Mouse (Mus musculus) MEL (cell line): Measurements from ENCODE around the gene Fosb. TPM values are rescaled to one million over a fixed set of nuclear protein-coding genes. Genes with fewer than 3 reads are reported as not detected.

Experiments
- DNase-seq: peaks from one replicate; pipeline ENCODE4 v3.0.0; 2011; ENCODE audit warnings: low read depth, low spot score
- H3K27ac ChIP-seq: 2 replicates; pipeline ENCODE4 v1.5.1; 2012; ENCODE audit warnings: low read depth, mild to moderate bottlenecking, control low read depth, low read length, moderate library complexity; ENCODE audit not compliant: control insufficient read depth
- H3K27me3 ChIP-seq, 2 experiments: fragments of 150-350 bp in 1 of 2; sonication (generic) in 1 of 2; 2 replicates each; pipeline ENCODE4 v1.6.1; 2012; ENCODE audit warnings: low read length in 2 of 2, mild to moderate bottlenecking in 2 of 2, improper control_type of control experiment in 1 of 2, moderate library complexity in 1 of 2; ENCODE audit not compliant: insufficient read depth in 2 of 2, control insufficient read depth in 1 of 2
- H3K36me3 ChIP-seq, 2 experiments: 2 replicates each; pipeline ENCODE4 v1.6.1; 2012 to 2014; ENCODE audit warnings: low read length in 2 of 2, improper control_type of control experiment in 1 of 2, inconsistent platforms in 1 of 2, mild to moderate bottlenecking in 1 of 2; ENCODE audit not compliant: insufficient read depth in 2 of 2, control insufficient read depth in 1 of 2
- H3K4me1 ChIP-seq, 2 experiments: fragments of 150-350 bp in 1 of 2; sonication (generic) in 1 of 2; 2 replicates each; pipeline ENCODE4 v1.6.1; 2012; ENCODE audit warnings: low read length in 2 of 2, improper control_type of control experiment in 1 of 2, mild to moderate bottlenecking in 1 of 2; ENCODE audit not compliant: insufficient read depth in 2 of 2, control insufficient read depth in 1 of 2
- H3K4me3 ChIP-seq, 2 experiments: fragments of 150-350 bp in 1 of 2; sonication (generic) in 1 of 2; 2 replicates each; pipeline ENCODE4 v1.5.1; 2012; ENCODE audit warnings: low read depth in 2 of 2, low read length in 2 of 2, mild to moderate bottlenecking in 2 of 2, moderate library complexity in 2 of 2, control low read depth in 1 of 2, improper control_type of control experiment in 1 of 2; ENCODE audit not compliant: control insufficient read depth in 1 of 2, insufficient read depth in 1 of 2
- H3K79me2 ChIP-seq: 2 replicates; pipeline ENCODE4 v1.6.1; 2012; ENCODE audit warnings: mild to moderate bottlenecking, low read length, moderate library complexity; ENCODE audit not compliant: control insufficient read depth, poor library complexity, insufficient read depth
- H3K9ac ChIP-seq: 2 replicates; pipeline ENCODE4 v1.6.1; 2012; ENCODE audit warnings: low read depth, mild to moderate bottlenecking, control low read depth, low read length, moderate library complexity; ENCODE audit not compliant: control insufficient read depth, poor library complexity, severe bottlenecking
- H3K9me3 ChIP-seq: fragments of 150-350 bp; sonication (generic); replicated peaks from 2 replicates; pipeline ENCODE4 v1.6.1; 2012; ENCODE audit warnings: mild to moderate bottlenecking, low read length, improper control_type of control experiment, moderate library complexity; ENCODE audit not compliant: insufficient read depth
- BHLHE40 ChIP-seq: IDR thresholded peaks from 2 replicates; pipeline ENCODE4 v1.6.1; 2012; ENCODE audit warnings: low read depth, mild to moderate bottlenecking, inconsistent platforms, low read length, improper control_type of control experiment, borderline replicate concordance
- CHD1 ChIP-seq: IDR thresholded peaks from 2 replicates; pipeline ENCODE4 v1.6.1; 2012; ENCODE audit warnings: low read depth, mild to moderate bottlenecking, inconsistent platforms, low read length, improper control_type of control experiment
- CHD2 ChIP-seq: IDR thresholded peaks from 2 replicates; pipeline ENCODE4 v1.6.1; 2011; ENCODE audit warnings: low read length, improper control_type of control experiment
- ELF1 ChIP-seq: IDR thresholded peaks from 2 replicates; pipeline ENCODE4 v1.6.1; 2014; ENCODE audit warnings: low read depth, mild to moderate bottlenecking, inconsistent platforms, low read length, improper control_type of control experiment, moderate library complexity
- GATA1 ChIP-seq: IDR thresholded peaks from 2 replicates; pipeline ENCODE4 v1.6.1; 2011; ENCODE audit warnings: low read depth, low read length, improper control_type of control experiment
- HCFC1 ChIP-seq: IDR thresholded peaks from 2 replicates; pipeline ENCODE4 v1.6.1; 2012; ENCODE audit warnings: low read depth, mild to moderate bottlenecking, inconsistent platforms, low read length, improper control_type of control experiment, moderate library complexity
- KAT2A ChIP-seq: conservative IDR thresholded peaks from 2 replicates; pipeline ENCODE4 v1.6.1; 2012; ENCODE audit warnings: low read depth, low read length, improper control_type of control experiment, inconsistent platforms
- MAFK ChIP-seq: IDR thresholded peaks from 2 replicates; pipeline ENCODE4 v1.6.1; 2011; ENCODE audit warnings: low read depth, mild to moderate bottlenecking, low read length, improper control_type of control experiment, borderline replicate concordance
- MAX ChIP-seq: IDR thresholded peaks from 2 replicates; pipeline ENCODE4 v1.6.1; 2011; ENCODE audit warnings: low read length, improper control_type of control experiment
- MAZ ChIP-seq: IDR thresholded peaks from 2 replicates; pipeline ENCODE4 v1.6.1; 2012; ENCODE audit warnings: low read depth, mild to moderate bottlenecking, inconsistent platforms, low read length, improper control_type of control experiment
- MEF2A ChIP-seq: IDR thresholded peaks from 2 replicates; pipeline ENCODE4 v1.6.1; 2014; ENCODE audit warnings: low read depth, mild to moderate bottlenecking, inconsistent platforms, low read length, improper control_type of control experiment; ENCODE audit not compliant: poor library complexity, insufficient replicate concordance, severe bottlenecking; ENCODE audit errors: extremely low read depth
- MXI1 ChIP-seq: IDR thresholded peaks from 2 replicates; pipeline ENCODE4 v1.6.1; 2011; ENCODE audit warnings: mild to moderate bottlenecking, low read depth, low read length, improper control_type of control experiment
- MYB ChIP-seq: IDR thresholded peaks from 2 replicates; pipeline ENCODE4 v1.6.1; 2011; ENCODE audit warnings: mild to moderate bottlenecking, low read depth, low read length, improper control_type of control experiment
- NELFE ChIP-seq: IDR thresholded peaks from 2 replicates; pipeline ENCODE4 v1.6.1; 2011; ENCODE audit warnings: low read depth, low read length, improper control_type of control experiment
- NRF1 ChIP-seq: IDR thresholded peaks from 2 replicates; pipeline ENCODE4 v1.6.1; 2014; ENCODE audit warnings: low read depth, mild to moderate bottlenecking, inconsistent platforms, low read length, improper control_type of control experiment, moderate library complexity; ENCODE audit not compliant: poor library complexity, insufficient read depth, severe bottlenecking
- POLR2AphosphoS2 ChIP-seq: IDR thresholded peaks from 2 replicates; pipeline ENCODE4 v1.6.1; 2011; ENCODE audit warnings: low read length, improper control_type of control experiment
- RAD21 ChIP-seq: IDR thresholded peaks from 2 replicates; pipeline ENCODE4 v1.6.1; 2011; ENCODE audit warnings: mild to moderate bottlenecking, low read depth, low read length, improper control_type of control experiment
- RCOR1 ChIP-seq: IDR thresholded peaks from 2 replicates; pipeline ENCODE4 v1.6.1; 2012; ENCODE audit warnings: low read depth, mild to moderate bottlenecking, inconsistent platforms, low read length, improper control_type of control experiment
- SMC3 ChIP-seq: IDR thresholded peaks from 2 replicates; pipeline ENCODE4 v1.6.1; 2011; ENCODE audit warnings: low read depth, low read length, improper control_type of control experiment
- TCF12 ChIP-seq: IDR thresholded peaks from 2 replicates; pipeline ENCODE4 v1.6.1; 2014; ENCODE audit warnings: low read depth, mild to moderate bottlenecking, inconsistent platforms, low read length, improper control_type of control experiment, moderate library complexity
- UBTF ChIP-seq: IDR thresholded peaks from 2 replicates; pipeline ENCODE4 v1.6.1; 2012; ENCODE audit warnings: low read depth, mild to moderate bottlenecking, inconsistent platforms, low read length, improper control_type of control experiment, moderate library complexity, borderline replicate concordance; ENCODE audit not compliant: insufficient read depth
- ZKSCAN1 ChIP-seq: IDR thresholded peaks from 2 replicates; pipeline ENCODE4 v1.6.1; 2012; ENCODE audit warnings: low read depth, mild to moderate bottlenecking, inconsistent platforms, low read length, improper control_type of control experiment, moderate library complexity
- ZNF384 ChIP-seq: IDR thresholded peaks from 2 replicates; pipeline ENCODE4 v1.6.1; 2012; ENCODE audit warnings: low read depth, mild to moderate bottlenecking, inconsistent platforms, low read length, improper control_type of control experiment
- polyA plus RNA-seq, 2 experiments: library from polyadenylated mRNA; stranded (reverse) in 1 of 2; unstranded in 1 of 2; fragments of >175 nt in 1 of 2; fragments of >200 nt in 1 of 2; gene quantifications; 2 replicates each; pipeline versions ENCODE4 v1.2.1 to v1.2.4; 2012; ENCODE audit warnings: low replicate concordance in 2 of 2, low read depth in 1 of 2; ENCODE audit not compliant: insufficient read length in 2 of 2, insufficient read depth in 1 of 2, missing spikeins in 1 of 2
- total RNA-seq: library from RNA; depleted of rRNA; stranded (reverse); fragments of 300-350 nt; gene quantifications from 2 replicates; pipeline ENCODE4 v1.2.3, GENCODE M21; 2012; rRNA removed

Fosb gene
- total and polyA plus RNA-seq, 3 experiments, result 0.04 to 0.49 TPM; not detected in 1

DNA sequence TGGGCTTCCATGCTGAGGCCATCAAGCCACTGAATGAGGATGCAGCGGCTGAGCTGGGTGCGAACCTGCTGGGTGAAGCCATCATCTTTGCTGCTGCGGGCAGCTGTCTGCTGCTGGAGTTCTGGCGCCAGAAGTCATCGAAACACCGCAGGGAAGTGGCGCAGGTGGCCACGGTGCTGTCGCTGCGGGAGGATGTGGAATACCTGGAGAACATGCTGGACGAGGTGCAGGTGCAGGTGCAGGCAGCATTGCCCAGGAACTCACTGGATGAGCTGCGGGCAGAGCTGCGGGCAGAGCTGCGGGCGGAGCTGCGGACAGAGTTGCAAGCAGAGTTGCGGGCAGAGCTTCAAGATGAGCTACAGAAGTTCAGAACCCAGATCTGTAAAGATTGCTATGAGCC lies 54.5 kb downstream of the Fosb start:
- Histone ChIP-seq H3K9ac (no peak overlapping the region), H3K4me1 (no peaks in the 10 kb centered on the region), H3K36me3 (peaks cover 2 to 3% of the 10 kb centered on the region in 2 experiments; a peak in 3 of 4 replicates), H3K79me2 (no peaks in the 10 kb centered on the region), H3K9me3 (no peaks in the 10 kb centered on the region), H3K27ac (no peak overlapping the region), H3K27me3 (no peaks in the 10 kb centered on the region), H3K4me3 (no peak overlapping the region)
- TF ChIP-seq ZKSCAN1 (no peak), ZNF384 (no peak), POLR2AphosphoS2 (no peak), MYB (no peak), CHD2 (no peak), NELFE (no peak), KAT2A (no peak), BHLHE40 (no peak), NRF1 (no peak), SMC3 (no peak), MAFK (no peak)
- DNase-seq, result no peak

DNA sequence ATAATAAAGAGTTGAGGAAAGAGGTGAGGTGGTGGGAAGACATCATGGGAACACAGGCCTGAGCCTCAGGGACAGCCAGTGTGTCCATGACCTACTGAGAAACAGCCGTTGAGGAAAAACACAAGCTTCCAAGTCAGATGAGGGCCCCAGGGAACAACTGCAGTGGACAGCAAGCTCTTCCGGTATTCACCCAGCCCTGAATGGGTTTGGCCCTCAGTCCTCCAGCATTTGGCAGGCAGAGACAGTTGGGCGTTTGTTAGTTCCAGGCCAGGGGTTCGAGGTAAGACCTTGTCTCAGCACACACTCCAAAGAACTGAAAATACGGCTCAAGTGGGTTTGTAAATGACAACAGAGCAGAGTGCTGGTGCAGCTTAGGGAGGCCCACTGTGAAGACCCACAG lies 56.4 kb downstream of the Fosb start:
- TF ChIP-seq GATA1, result no peak
- no peak for TF ChIP-seq MXI1
- TF ChIP-seq ELF1, result no peak
- no peak for TF ChIP-seq TCF12
- TF ChIP-seq CHD1, result no peak
- no peak for TF ChIP-seq BHLHE40
- TF ChIP-seq RCOR1, result no peak
- no peak for TF ChIP-seq MAX
- no peak for TF ChIP-seq NRF1
- TF ChIP-seq HCFC1, result no peak
- no peak for TF ChIP-seq RAD21
- TF ChIP-seq UBTF, result no peak
- TF ChIP-seq KAT2A, result no peak
- no peak for TF ChIP-seq MEF2A
- TF ChIP-seq NELFE, result no peak
- TF ChIP-seq MAZ, result no peak
- TF ChIP-seq, all 39 proteins: peak for 0
- Histone ChIP-seq H3K9me3 (no peaks in the 10 kb centered on the region), H3K4me3 (no peak overlapping the region), H3K4me1 (no peaks in the 10 kb centered on the region), H3K27ac (no peak overlapping the region), H3K36me3 (peaks cover 0 to 3% of the 10 kb centered on the region in 2 experiments; a peak in 2 of 4 replicates), H3K27me3 (no peaks in the 10 kb centered on the region), H3K79me2 (no peaks in the 10 kb centered on the region), H3K9ac (no peak overlapping the region)
- DNase-seq, result no peak

Other genes with a start within 250 kb of the Fosb start
- gene Dmwd, start 233.8 kb downstream of the Fosb start, total RNA-seq, result 18.3 and 19.4 TPM in 2 replicates
- gene Dmwd, start 233.8 kb downstream of the Fosb start, polyA plus RNA-seq, result 10 to 100 TPM; 51.5 to 70.3 TPM
- 4.1 and 5.4 TPM in 2 replicates for gene Dmpk, start 226.2 kb downstream of the Fosb start, total RNA-seq
- gene Dmpk, start 226.2 kb downstream of the Fosb start, polyA plus RNA-seq, result 10 to 100 TPM in 1 of 2 experiments, not detected in 1; 29.3 TPM
- gene Six5, start 215.5 kb downstream of the Fosb start, total RNA-seq, result 2.7 and 3.0 TPM in 2 replicates
- 1 to 10 TPM in 1 of 2 experiments, not detected in 1; 7.7 TPM for gene Six5, start 215.5 kb downstream of the Fosb start, polyA plus RNA-seq
- not detected in 2 replicates for gene Gm4969, start 191.7 kb downstream of the Fosb start, total RNA-seq
- not detected for gene Gm4969, start 191.7 kb downstream of the Fosb start, polyA plus RNA-seq
- gene Fbxo46, start 190.2 kb downstream of the Fosb start, total RNA-seq, result 11.5 and 13.7 TPM in 2 replicates
- 10 to 100 TPM in 1 of 2 experiments, not detected in 1; 10.1 TPM for gene Fbxo46, start 190.2 kb downstream of the Fosb start, polyA plus RNA-seq
- 3.1 and 3.4 TPM in 2 replicates for gene Qpctl, start 160.8 kb downstream of the Fosb start, total RNA-seq
- 1 to 10 TPM in 1 of 2 experiments, not detected in 1; 6.5 TPM for gene Qpctl, start 160.8 kb downstream of the Fosb start, polyA plus RNA-seq
- 333 and 345 TPM in 2 replicates for gene Snrpd2, start 160.3 kb downstream of the Fosb start, total RNA-seq
- 100 to 1,000 TPM in 1 of 2 experiments, not detected in 1; 234 TPM for gene Snrpd2, start 160.3 kb downstream of the Fosb start, polyA plus RNA-seq
- 0.49 and 0.65 TPM in 2 replicates for gene Gipr, start 143.9 kb downstream of the Fosb start, total RNA-seq
- gene Gipr, start 143.9 kb downstream of the Fosb start, polyA plus RNA-seq, result 1 to 10 TPM in 1 of 2 experiments, not detected in 1; 2.1 TPM
- 22.0 and 25.1 TPM in 2 replicates for gene Eml2, start 133.6 kb downstream of the Fosb start, total RNA-seq
- gene Eml2, start 133.6 kb downstream of the Fosb start, polyA plus RNA-seq, result 10 to 100 TPM in 1 of 2 experiments, not detected in 1; 43.6 TPM
- 0.07 and 0.19 TPM in 2 replicates for gene Gpr4, start 97.5 kb downstream of the Fosb start, total RNA-seq
- under 1 TPM in 1 of 2 experiments, not detected in 1; 0.15 TPM for gene Gpr4, start 97.5 kb downstream of the Fosb start, polyA plus RNA-seq
- gene Opa3, start 81.7 kb downstream of the Fosb start, total RNA-seq, result 16.3 and 18.5 TPM in 2 replicates
- 10 to 100 TPM; 37.2 to 85.4 TPM for gene Opa3, start 81.7 kb downstream of the Fosb start, polyA plus RNA-seq
- gene Vasp, start 38.2 kb downstream of the Fosb start, total RNA-seq, result 121 and 130 TPM in 2 replicates
- 100 to 1,000 TPM in 1 of 2 experiments, not detected in 1; 185 TPM for gene Vasp, start 38.2 kb downstream of the Fosb start, polyA plus RNA-seq
- gene Ppm1n, start 30.0 kb downstream of the Fosb start, total RNA-seq, result not detected in 2 replicates
- not detected for gene Ppm1n, start 30.0 kb downstream of the Fosb start, polyA plus RNA-seq
- 0.27 and 0.52 TPM in 2 replicates for gene Rtn2, start 27.4 kb downstream of the Fosb start, total RNA-seq
- 1 to 10 TPM in 1 of 2 experiments, not detected in 1; 1.4 TPM for gene Rtn2, start 27.4 kb downstream of the Fosb start, polyA plus RNA-seq
- gene Ercc1, start 34.7 kb upstream of the Fosb start, total RNA-seq, result 22.2 and 25.9 TPM in 2 replicates
- 10 to 100 TPM in 1 of 2 experiments, not detected in 1; 37.5 TPM for gene Ercc1, start 34.7 kb upstream of the Fosb start, polyA plus RNA-seq
- 26.2 and 43.9 TPM in 2 replicates for gene Cd3eap, start 49.4 kb upstream of the Fosb start, total RNA-seq
- 10 to 100 TPM in 1 of 2 experiments, not detected in 1; 49.8 TPM for gene Cd3eap, start 49.4 kb upstream of the Fosb start, polyA plus RNA-seq
- 1.0 and 1.5 TPM in 2 replicates for gene Ppp1r13l, start 49.7 kb upstream of the Fosb start, total RNA-seq
- gene Ppp1r13l, start 49.7 kb upstream of the Fosb start, polyA plus RNA-seq, result 10 to 100 TPM in 1 of 2 experiments, not detected in 1; 15.9 TPM
- gene Ercc2, start 72.0 kb upstream of the Fosb start, total RNA-seq, result 29.4 and 34.4 TPM in 2 replicates
- gene Ercc2, start 72.0 kb upstream of the Fosb start, polyA plus RNA-seq, result 10 to 100 TPM in 1 of 2 experiments, not detected in 1; 44.5 TPM
- 2.7 and 3.6 TPM in 2 replicates for gene Klc3, start 94.1 kb upstream of the Fosb start, total RNA-seq
- gene Klc3, start 94.1 kb upstream of the Fosb start, polyA plus RNA-seq, result under 1 TPM in 1 of 2 experiments, not detected in 1; 0.42 TPM
- not detected in 2 replicates for gene Ckm, start 94.7 kb upstream of the Fosb start, total RNA-seq
- gene Ckm, start 94.7 kb upstream of the Fosb start, polyA plus RNA-seq, result not detected
- 4.7 TPM in 2 replicates for gene Mark4, start 148.8 kb upstream of the Fosb start, total RNA-seq
- 10 to 100 TPM in 1 of 2 experiments, not detected in 1; 18.5 TPM for gene Mark4, start 148.8 kb upstream of the Fosb start, polyA plus RNA-seq
- 0.08 TPM in 1 of 2 replicates, not detected in the other for gene Exoc3l2, start 153.3 kb upstream of the Fosb start, total RNA-seq
- gene Exoc3l2, start 153.3 kb upstream of the Fosb start, polyA plus RNA-seq, result under 1 TPM in 1 of 2 experiments, not detected in 1; 0.08 TPM
- 5.5 and 6.1 TPM in 2 replicates for gene Bloc1s3, start 198.3 kb upstream of the Fosb start, total RNA-seq
- 1 to 10 TPM in 1 of 2 experiments, not detected in 1; 7.5 TPM for gene Bloc1s3, start 198.3 kb upstream of the Fosb start, polyA plus RNA-seq
- 65.6 and 88.2 TPM in 2 replicates for gene Trappc6a, start 198.3 kb upstream of the Fosb start, total RNA-seq
- gene Trappc6a, start 198.3 kb upstream of the Fosb start, polyA plus RNA-seq, result 10 to 100 TPM in 1 of 2 experiments, not detected in 1; 82.8 TPM
- 0.07 and 0.35 TPM in 2 replicates for gene Nkpd1, start 207.8 kb upstream of the Fosb start, total RNA-seq
- under 1 TPM in 1 of 2 experiments, not detected in 1; 0.33 TPM for gene Nkpd1, start 207.8 kb upstream of the Fosb start, polyA plus RNA-seq